Mouse (Mus musculus): ENCODE data around the gene Iqcj.
"Not testable (repeated sequence)": the region's sequence is repeated elsewhere in the genome, so short reads cannot be mapped to it uniquely, and the experiment has no call there.

The Iqcj gene

DNA sequence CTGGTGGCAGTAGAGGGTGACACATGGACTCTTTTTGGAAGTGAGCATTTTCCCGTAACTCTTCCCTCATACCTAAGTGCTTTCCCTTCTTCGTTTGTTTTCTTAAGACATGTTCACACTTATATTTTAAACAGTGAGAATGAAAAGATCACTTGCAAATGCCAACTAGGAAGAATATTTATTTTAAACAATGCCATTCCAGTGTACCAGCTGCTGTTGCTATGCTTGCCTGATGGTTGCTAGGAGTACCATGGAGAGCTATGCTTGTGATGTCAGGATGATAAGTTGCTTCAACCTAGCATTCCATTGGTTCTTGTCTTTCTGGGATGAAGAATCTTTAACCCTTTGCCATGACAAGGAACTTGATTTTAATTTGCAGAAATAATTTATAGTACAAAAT lies 193.0 kb downstream of the Iqcj start:
- no peak for DNase-seq

GRCm38 (mm10) chr3:68092108-68092507 lies 200.1 kb downstream of the Iqcj start:
- DNase-seq: no peak

DNA sequence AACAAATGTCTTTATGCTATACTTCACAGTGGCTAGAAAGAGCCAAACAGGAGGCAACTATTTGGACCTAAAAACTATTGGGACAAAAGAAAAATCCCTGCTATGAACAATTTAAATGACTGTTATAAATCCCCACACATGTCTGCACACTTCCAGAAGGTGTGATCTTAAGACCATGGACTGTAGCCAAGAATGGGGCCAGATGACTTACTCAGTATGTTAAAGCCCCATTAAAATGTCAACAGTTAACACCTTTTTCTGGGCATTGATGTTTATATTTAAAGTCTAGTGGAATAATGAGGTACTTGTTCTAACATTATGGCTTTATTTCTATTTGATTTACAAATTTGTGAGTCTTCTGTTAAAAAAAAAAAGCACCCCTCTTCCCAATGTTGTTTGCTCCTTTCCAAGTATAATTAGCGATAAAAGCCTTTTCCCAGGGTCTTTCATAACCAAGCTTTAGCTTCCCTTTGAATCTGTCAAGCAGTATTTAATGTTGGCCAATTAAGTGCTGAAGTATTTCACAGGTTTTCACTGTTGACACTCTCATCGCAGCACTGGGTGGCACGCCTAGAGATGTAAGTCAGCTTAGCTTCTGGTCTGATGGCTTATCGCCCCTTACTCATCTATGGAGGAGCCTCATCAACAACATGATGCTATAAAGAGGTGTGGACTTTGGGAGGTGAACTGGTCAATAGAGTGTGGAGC lies 204.9 kb downstream of the Iqcj start:
- DNase-seq: no peak

GRCm38 (mm10) chr3:68099561-68099960 lies 207.5 kb downstream of the Iqcj start:
- not testable (repeated sequence) for DNase-seq

GRCm38 (mm10) chr3:68101343-68101742 lies 209.3 kb downstream of the Iqcj start:
- no peak for DNase-seq

- DNase-seq: no peak
These were observed 213.2 kb downstream of the Iqcj start for GRCm38 (mm10) chr3:68105081-68105685.
